Mouse (Mus musculus) CH12.LX (cell line): ENCODE data around the gene Olfr1054. TPM values are rescaled to one million over a fixed set of nuclear protein-coding genes. Genes with fewer than 3 reads are reported as not detected.
"Not testable (repeated sequence)": the region's sequence is repeated elsewhere in the genome, so short reads cannot be mapped to it uniquely, and the experiment has no call there.

ENCODE experiments used
- DNase-seq: peaks from one replicate; pipeline ENCODE4 v3.0.0-alpha.2; 2013; ENCODE audit errors: extremely low read depth
- H3K27ac ChIP-seq: 2 replicates; pipeline ENCODE4 v1.5.1; 2012; ENCODE audit warnings: low read depth, mild to moderate bottlenecking, control low read depth, moderate library complexity; ENCODE audit not compliant: insufficient read depth
- H3K27me3 ChIP-seq: replicated peaks from 2 replicates; pipeline ENCODE3; 2012; ENCODE audit warnings: inconsistent platforms
- H3K36me3 ChIP-seq, 2 experiments: replicated peaks in 1 of 2; 2 replicates each; pipeline versions ENCODE3 to v1.6.1; 2012; ENCODE audit warnings: inconsistent platforms in 1 of 2, low read length in 1 of 2, mild to moderate bottlenecking in 1 of 2, mixed read lengths in 1 of 2, moderate library complexity in 1 of 2; ENCODE audit not compliant: control insufficient read depth in 1 of 2, insufficient read depth in 1 of 2
- H3K4me1 ChIP-seq, 2 experiments: 2 replicates each; pipeline ENCODE4 v1.6.1; 2012; ENCODE audit warnings: inconsistent platforms in 1 of 2, moderate library complexity in 1 of 2; ENCODE audit not compliant: insufficient read depth in 2 of 2, control insufficient read depth in 1 of 2
- H3K4me2 ChIP-seq: 2 replicates; pipeline ENCODE4 v1.6.1; 2012; ENCODE audit warnings: low read depth, mild to moderate bottlenecking, control low read depth; ENCODE audit not compliant: poor library complexity, insufficient read depth, severe bottlenecking
- H3K4me3 ChIP-seq, 3 experiments: fragments of 150-350 bp in 1 of 3; sonication (generic) in 1 of 3; replicated peaks in 1 of 3; 2 replicates each; pipeline versions ENCODE3 to v1.5.1; 2011 to 2012; ENCODE audit warnings: low read depth in 2 of 3, low read length in 2 of 3, mild to moderate bottlenecking in 2 of 3, moderate library complexity in 2 of 3, control low read depth in 1 of 3, improper control_type of control experiment in 1 of 3, inconsistent platforms in 1 of 3, mixed read lengths in 1 of 3; ENCODE audit not compliant: poor library complexity in 1 of 3
- H3K79me2 ChIP-seq: replicated peaks from 2 replicates; pipeline ENCODE4 v1.6.1; 2012; ENCODE audit warnings: mild to moderate bottlenecking, moderate library complexity; ENCODE audit not compliant: control insufficient read depth, poor library complexity, insufficient read depth, severe bottlenecking; ENCODE audit errors: extremely low read depth
- H3K9ac ChIP-seq: 2 replicates; pipeline ENCODE4 v1.6.1; 2012; ENCODE audit warnings: low read depth, mild to moderate bottlenecking, control low read depth, moderate library complexity; ENCODE audit not compliant: insufficient read depth
- H3K9me3 ChIP-seq: replicated peaks from 2 replicates; pipeline ENCODE3; 2012; ENCODE audit warnings: low read length, inconsistent platforms, mixed read lengths
- BHLHE40 ChIP-seq: IDR thresholded peaks from 2 replicates; pipeline ENCODE4 v1.6.1; 2011; ENCODE audit warnings: mild to moderate bottlenecking, low read depth, low read length, improper control_type of control experiment
- ELF1 ChIP-seq: IDR thresholded peaks from 2 replicates; pipeline ENCODE4 v1.6.1; 2014; ENCODE audit warnings: low read depth, mild to moderate bottlenecking, inconsistent platforms, low read length, improper control_type of control experiment
- EP300 ChIP-seq: IDR thresholded peaks from 2 replicates; pipeline ENCODE4 v1.6.1; 2011; ENCODE audit warnings: low read length, improper control_type of control experiment
- ETS1 ChIP-seq: conservative IDR thresholded peaks from 2 replicates; pipeline ENCODE4 v1.6.1; 2012; ENCODE audit warnings: low read depth, mild to moderate bottlenecking, inconsistent platforms, low read length, improper control_type of control experiment, moderate library complexity
- MAZ ChIP-seq: IDR thresholded peaks from 2 replicates; pipeline ENCODE4 v1.6.1; 2012; ENCODE audit warnings: low read depth, mild to moderate bottlenecking, inconsistent platforms, low read length, improper control_type of control experiment, moderate library complexity
- MXI1 ChIP-seq: IDR thresholded peaks from 2 replicates; pipeline ENCODE4 v1.6.1; 2011; ENCODE audit warnings: mild to moderate bottlenecking, low read depth, low read length, improper control_type of control experiment
- RAD21 ChIP-seq: IDR thresholded peaks from 2 replicates; pipeline ENCODE4 v1.6.1; 2011; ENCODE audit warnings: low read depth, mild to moderate bottlenecking, low read length, improper control_type of control experiment, moderate library complexity
- SIN3A ChIP-seq: IDR thresholded peaks from 2 replicates; pipeline ENCODE4 v1.6.1; 2012; ENCODE audit warnings: low read length, improper control_type of control experiment, inconsistent platforms
- TCF12 ChIP-seq: IDR thresholded peaks from 2 replicates; pipeline ENCODE4 v1.6.1; 2014; ENCODE audit warnings: low read depth, mild to moderate bottlenecking, inconsistent platforms, low read length, improper control_type of control experiment
- dilution Hi-C: fragments of 300-500 bp; cut with MboI; formaldehyde crosslinking; loops from 2 replicates; pipeline ENCODE4 v1.14.3; 2020; ENCODE audit warnings: low sequenced_read_pairs; ENCODE audit not compliant: extremely low pct_unique_long_range_greater_than_20kb, extremely low pct_ligation_motif_present
- in situ Hi-C: fragments of 300-500 bp; cut with MboI; formaldehyde crosslinking; loops from 3 replicates; pipeline ENCODE4 v1.14.3; 2019; ENCODE audit warnings: low sequenced_read_pairs, low pct_ligation_motif_present, low pct_unique_long_range_greater_than_20kb, mixed read lengths
- polyA plus RNA-seq: library from polyadenylated mRNA; unstranded; fragments of >175 nt; gene quantifications from 2 replicates; pipeline ENCODE4 v1.2.1, GENCODE M21; 2012; ENCODE audit warnings: low read depth; ENCODE audit not compliant: insufficient read length
- total RNA-seq, 2 experiments: library from RNA; depleted of rRNA; stranded (reverse); fragments of 300-350 nt in 1 of 2; fragments of >200 nt in 1 of 2; gene quantifications; 2 replicates each; pipeline ENCODE4 v1.2.3; 2012 to 2014

The Olfr1054 gene
- total and polyA plus RNA-seq, 3 experiments, result not detected

DNA sequence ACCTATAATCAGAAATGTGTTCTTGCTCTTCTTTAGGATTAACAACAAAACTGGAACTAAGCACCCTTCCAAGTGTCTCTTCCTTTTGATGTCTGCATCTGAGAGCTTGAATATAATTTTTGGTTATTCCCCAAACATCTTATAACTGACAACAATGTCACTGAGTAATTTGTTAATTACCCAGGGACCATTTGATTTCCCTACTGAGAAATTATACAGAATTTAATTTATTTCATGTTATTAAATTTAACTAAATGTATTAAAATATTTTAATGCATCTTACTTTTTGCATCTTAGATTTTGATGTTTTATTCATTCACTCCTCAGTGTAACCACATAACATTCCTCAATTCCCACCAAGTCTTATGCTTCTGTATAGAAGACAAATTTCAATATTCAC is 27.1 kb upstream of the Olfr1054 start, which contains the start of gene Olfr1056:
Gene Olfr1056 (minus strand): TSS at position 101 of the 400 bp plus-strand sequence.
- Histone ChIP-seq H3K27ac (no peak within 1 kb of the TSS), H3K4me2 (no peak within 1 kb of the TSS), H3K9ac (no peak within 1 kb of the TSS), H3K9me3 (peaks cover 6% of the 10 kb centered on the region), H3K27me3 (no peaks in the 10 kb centered on the region), H3K79me2 (no peaks in the 10 kb centered on the region), H3K36me3 (no peaks in the 10 kb centered on the region), H3K4me1 (no peaks in the 10 kb centered on the region), H3K4me3 (no peak within 1 kb of the TSS)
- dilution Hi-C loops (no loop called here), in situ Hi-C loops (no loop called here)
- TF ChIP-seq EP300 (no peak), RAD21 (no peak)
- DNase-seq, result no peak

DNA sequence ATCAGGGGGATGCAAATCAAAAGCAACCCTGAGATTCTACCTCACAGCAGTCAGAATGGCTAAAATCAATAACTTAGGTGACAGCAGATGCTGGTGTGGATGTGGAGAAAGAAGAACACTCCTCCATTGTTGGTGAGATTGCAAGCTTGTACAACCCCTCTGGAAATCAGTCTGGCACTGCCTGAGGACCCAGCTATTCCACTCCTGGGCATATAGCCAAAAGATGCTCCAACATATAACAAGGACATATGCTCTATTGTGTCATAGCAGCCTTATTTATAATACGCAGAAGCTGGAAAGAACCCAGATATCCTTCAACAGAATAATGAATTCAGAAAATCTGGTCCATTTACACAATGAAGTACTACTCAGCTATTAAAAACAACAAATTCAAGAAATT is 16.5 kb upstream of the Olfr1054 start:
- H3K27me3 ChIP-seq, H3K4me1 ChIP-seq, dilution Hi-C loops, DNase-seq, H3K79me2 ChIP-seq, in situ Hi-C loops, H3K9ac ChIP-seq, H3K9me3 ChIP-seq, H3K36me3 ChIP-seq, H3K4me2 ChIP-seq, H3K27ac ChIP-seq, H3K4me3 ChIP-seq: not testable (repeated sequence)

DNA sequence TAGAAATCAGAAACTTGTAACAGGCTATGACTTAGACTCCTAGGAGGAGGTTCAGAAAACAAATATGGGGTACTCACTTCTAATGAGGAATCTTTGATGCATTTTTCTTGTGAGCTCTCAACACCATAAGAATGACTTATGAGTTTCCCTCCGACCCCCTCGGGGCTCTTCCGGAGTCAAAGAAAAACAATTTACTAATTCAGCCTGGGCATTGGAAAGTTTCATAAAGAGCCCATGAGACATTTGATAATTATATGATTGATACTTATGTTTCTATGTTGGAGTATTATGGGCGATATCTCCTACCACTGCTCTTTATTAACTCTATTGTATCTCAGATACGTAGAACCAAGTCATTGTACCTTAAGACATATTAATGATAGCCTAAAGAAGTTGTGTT is 15.0 kb upstream of the Olfr1054 start, which contains the start of gene Olfr1055:
Gene Olfr1055 (minus strand): TSS at position 101 of the 400 bp plus-strand sequence.
- Histone ChIP-seq H3K27ac (no peak within 1 kb of the TSS), H3K9ac (no peak within 1 kb of the TSS), H3K4me1 (no peaks in the 10 kb centered on the region), H3K36me3 (no peaks in the 10 kb centered on the region), H3K4me3 (no peak within 1 kb of the TSS), H3K4me2 (no peak within 1 kb of the TSS), H3K27me3 (no peaks in the 10 kb centered on the region), H3K9me3 (peaks cover 7% of the 10 kb centered on the region), H3K79me2 (no peaks in the 10 kb centered on the region)
- TF ChIP-seq TCF12 (no peak), MAZ (no peak), ETS1 (no peak), MXI1 (no peak), SIN3A (no peak), BHLHE40 (no peak), ELF1 (no peak)
- in situ Hi-C loops, result no loop called here
- dilution Hi-C loops, result no loop called here
- DNase-seq, result no peak
